Mouse (Mus musculus): ENCODE results near the gene Gm13697. TPM values are rescaled to one million over a fixed set of nuclear protein-coding genes. Genes with fewer than 3 reads are reported as not detected.

Gene Gm13697
- total RNA-seq, 4 experiments from 2014 or later, result 0.75 to 1.0 (median 0.76) TPM

- DNase-seq (ENCODE audit: low spot score), result no peak
Observed at GRCm38 (mm10) chr2:84032505-84032904, 48.0 kb downstream of the Gm13697 start.

GRCm38 (mm10) chr2:84035997-84036396 is 51.5 kb downstream of the Gm13697 start:
- no peak for DNase-seq (ENCODE audit: low spot score)

Other genes starting within 250 kb of the Gm13697 start
- gene Fam171b, start 172.1 kb upstream of the Gm13697 start, total RNA-seq (2022), result under 1 TPM; 0.40 to 0.94 (median 0.55) TPM
- not detected for gene Zswim2, start 43.5 kb upstream of the Gm13697 start, total RNA-seq (2022)
- gene Gm13698, start 29.1 kb upstream of the Gm13697 start, total RNA-seq (2022), result 1 to 10 TPM in 1 of 4 experiments, under 1 TPM in 3; 0.75 to 1.0 (median 0.76) TPM
- 1 to 10 TPM in 1 of 4 experiments, under 1 TPM in 3; 0.75 to 1.0 (median 0.76) TPM for gene Gm13693, start 23.2 kb upstream of the Gm13697 start, total RNA-seq (2022)
- under 1 TPM in 1 of 4 experiments, not detected in 3; 0.75 TPM for gene Gm13695, start 17.4 kb upstream of the Gm13697 start, total RNA-seq (2022)
- 1 to 10 TPM in 1 of 4 experiments, under 1 TPM in 3; 0.75 to 1.0 (median 0.76) TPM for gene Gm13696, start 11.6 kb upstream of the Gm13697 start, total RNA-seq (2022)
- gene Gm13694, start 5.8 kb upstream of the Gm13697 start, total RNA-seq (2022), result 1 to 10 TPM in 1 of 4 experiments, under 1 TPM in 3; 0.75 to 1.0 (median 0.76) TPM
- gene Gm13691, start 5.8 kb downstream of the Gm13697 start, total RNA-seq (2022), result 1 to 10 TPM in 1 of 4 experiments, under 1 TPM in 3; 0.75 to 1.0 (median 0.76) TPM

Measured in heart, adult 8-10 months (tissue).